Mouse (Mus musculus): ENCODE measurements at regions not wholly inside any gene's neighbourhood (a gene's known extent, or its start where the extent isn't known, plus 50 kb on each side); places are given as distances from the start of the nearest gene placed in this dataset.

DNA sequence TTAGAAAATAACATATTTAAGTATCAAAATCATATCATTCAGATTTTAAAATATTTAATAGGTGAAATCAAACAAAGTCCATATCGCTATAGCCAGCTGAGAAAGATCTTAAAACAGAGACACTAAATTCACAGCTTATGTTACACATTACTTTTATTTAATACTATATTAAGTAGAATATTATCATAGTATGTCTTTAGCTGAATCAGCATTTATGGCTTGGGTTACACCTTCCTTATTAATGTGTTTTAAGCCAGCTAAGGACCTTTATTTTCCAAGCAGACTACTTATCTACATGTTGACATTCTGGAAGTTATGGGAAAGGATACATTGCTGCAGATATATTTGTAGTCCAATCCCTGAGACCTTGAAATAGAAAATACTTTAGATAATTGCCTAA is 684.9 kb upstream of the Adgrl4 start:
- DNase-seq (ENCODE audit: low spot score in 2 of 2), result no peak

DNA sequence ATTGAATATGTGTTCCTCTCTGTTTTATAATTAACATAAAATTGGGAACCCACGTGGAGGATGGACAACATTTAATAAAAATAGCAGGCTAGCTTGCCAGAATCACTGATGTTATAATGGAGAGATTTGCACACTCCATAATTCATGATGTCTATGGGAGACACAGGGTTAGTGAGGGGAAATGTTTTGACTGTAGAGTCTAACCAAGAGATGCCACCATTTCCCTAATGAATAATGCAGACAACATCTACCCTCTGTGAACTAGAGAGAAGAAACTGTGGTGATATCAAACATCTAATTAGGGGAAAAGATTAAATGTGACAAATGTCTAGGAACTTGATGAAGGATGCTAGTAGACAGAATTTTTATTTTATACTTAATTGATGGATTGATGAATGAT is 677.8 kb upstream of the Adgrl4 start:
- DNase-seq (ENCODE audit: low spot score in 2 of 2), result no peak

DNA sequence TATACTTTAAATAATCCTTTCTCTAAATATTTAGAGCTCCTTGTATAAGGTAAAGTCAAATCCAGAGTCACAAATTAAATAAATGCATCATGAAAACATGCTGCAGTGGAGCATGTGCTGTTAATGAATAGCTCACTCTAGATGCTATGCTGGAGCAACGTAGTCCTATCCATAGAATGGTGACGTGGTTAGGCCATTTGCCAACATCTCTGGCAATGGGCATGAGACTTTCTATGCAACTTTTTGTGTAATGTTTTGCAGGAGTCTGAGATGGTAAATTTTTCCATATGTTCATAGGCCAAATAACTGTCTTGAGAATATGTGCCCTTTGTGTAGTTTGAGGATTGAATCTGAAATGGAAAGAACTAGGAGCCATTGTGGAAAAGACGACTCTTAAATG is 653.1 kb upstream of the Adgrl4 start:
- DNase-seq (ENCODE audit: low spot score in 2 of 2), result no peak

DNA sequence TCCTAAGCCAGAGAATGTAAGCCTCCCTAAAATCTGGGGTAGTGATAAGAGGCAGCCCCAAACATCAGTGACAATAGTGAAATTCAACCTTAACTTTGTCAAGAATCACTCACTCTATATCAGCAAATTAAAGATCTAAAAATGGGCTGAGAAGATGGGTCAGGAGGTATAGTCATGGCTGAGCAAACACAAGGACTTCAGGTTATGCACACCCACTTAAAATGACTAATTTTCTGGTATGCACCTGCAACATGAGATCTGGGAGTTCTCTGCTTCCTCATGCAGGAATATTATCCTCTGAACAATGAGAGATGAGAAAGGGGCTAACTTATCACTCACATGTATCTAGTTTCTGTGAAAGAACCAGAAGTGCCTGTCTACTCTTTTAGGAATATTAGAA is 619.9 kb upstream of the Adgrl4 start:
- DNase-seq (ENCODE audit: low spot score in 2 of 2), result no peak

DNA sequence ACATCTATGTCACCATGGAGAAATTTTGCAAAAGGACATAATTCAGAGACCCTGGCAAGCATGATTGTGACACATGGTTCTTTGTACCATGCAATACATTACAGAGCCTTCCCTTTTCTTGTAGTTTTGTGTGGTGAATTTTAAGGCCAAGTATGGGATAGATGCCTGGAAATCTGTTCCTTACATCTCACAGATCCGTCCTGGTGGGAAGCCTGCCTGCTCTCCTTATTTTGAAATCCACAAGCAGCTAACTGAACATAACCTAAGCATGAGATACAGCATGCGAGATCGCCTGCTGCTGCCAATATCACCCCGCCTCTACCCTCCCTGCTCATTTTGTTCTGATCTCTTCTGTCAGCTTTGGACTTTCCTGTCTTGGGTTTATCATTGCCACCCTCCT is 618.3 kb upstream of the Adgrl4 start:
- DNase-seq (ENCODE audit: low spot score in 2 of 2), result peak; percentile 33 to 46

DNA sequence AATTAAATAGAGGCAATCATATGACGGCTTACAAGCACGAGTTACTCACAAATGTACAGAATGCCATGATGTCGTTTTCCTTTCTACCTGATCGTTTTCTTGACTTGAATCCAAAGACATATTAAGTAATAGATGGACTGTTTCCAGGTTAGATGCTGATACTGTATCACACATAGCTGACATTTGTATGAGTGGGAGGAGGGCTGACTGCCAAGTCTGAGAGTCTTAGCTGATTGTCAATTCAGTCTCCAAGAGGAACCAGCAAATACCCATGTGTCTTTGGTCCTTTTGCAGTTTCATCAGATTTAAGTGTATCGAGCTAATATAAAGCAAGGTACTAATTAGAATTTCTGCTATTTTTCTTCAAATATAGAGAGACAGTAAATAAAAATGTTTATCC is 617.6 kb upstream of the Adgrl4 start:
- peak; percentile 51 to 63 for DNase-seq (ENCODE audit: low spot score in 2 of 2)

DNA sequence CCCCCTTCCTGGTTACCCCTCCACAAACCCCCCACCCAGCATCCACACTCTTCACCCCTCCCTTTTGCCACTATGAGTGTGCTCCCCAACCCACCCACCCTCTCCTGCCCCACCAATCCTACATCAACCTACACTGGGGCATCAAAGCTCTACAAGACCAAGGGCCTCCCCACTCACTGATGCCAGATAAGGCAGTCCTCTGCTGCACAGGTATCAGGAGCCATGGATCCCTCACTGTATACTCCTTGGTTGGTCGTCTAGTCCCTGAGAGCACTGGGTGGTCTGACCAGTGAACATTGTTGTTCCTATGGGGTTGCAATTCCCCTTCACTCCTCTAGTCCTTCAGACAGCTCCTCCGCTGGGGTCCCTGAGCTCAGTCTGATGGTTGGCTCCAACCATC is 591.7 kb upstream of the Adgrl4 start:
- DNase-seq (ENCODE audit: low spot score in 2 of 2), result no peak

DNA sequence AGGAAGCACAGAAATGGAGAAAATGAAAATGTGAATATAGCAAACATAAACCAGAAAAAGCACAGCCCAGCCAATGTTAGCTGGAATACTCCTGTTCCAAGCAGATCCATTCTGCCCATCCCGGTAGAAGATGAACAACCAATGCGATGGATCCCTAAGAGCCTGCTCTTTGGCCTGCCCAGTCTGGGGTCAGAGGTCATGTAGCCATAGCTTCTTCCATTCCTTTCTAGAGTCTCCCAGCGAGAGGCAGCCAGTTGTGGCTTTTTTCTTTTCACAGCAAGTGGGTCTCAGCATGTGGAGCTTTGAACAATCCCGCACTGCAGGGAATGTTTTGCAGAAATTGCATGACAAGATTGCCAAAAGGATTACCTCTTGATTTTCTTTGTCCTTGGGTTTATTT is 585.6 kb upstream of the Adgrl4 start:
- DNase-seq (ENCODE audit: low spot score in 2 of 2), result no peak

DNA sequence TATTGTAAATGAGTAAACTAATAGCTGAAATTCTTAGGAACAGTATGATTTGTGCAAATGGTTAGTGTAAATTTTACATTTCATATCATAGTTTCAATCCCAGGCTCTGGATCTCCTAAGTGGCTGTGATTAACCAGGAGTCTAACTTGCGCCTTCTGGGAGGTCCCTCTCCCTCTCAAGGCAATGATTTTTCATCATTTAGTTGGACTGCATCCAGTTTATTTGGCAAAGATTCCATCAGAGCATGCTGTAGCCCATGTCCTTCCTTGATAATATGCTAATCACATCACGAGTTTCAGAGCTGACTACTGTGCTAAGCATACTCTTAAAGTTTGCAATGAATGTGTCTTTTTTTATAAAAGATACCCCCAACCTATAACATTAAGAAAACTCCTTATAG is 541.0 kb upstream of the Adgrl4 start:
- DNase-seq (ENCODE audit: low spot score in 2 of 2), result no peak

DNA sequence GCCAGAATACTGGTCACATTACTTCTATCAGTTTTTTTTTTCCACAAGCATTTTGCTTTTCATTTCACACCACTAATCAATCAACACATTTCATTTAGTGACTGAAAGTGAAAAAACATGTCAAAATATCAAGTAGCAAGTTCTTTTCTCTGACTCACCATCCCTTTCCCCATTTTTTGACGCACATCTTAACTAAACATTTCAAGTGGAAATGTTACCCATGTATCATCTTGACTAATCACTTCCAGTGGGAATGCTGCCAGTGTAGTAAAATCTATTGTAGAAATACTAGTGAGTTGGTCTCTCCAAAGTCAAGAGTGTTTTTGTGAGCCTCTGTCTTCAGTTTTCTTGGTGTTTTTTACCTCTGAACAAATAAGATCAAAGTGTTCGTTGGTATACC is 527.6 kb upstream of the Adgrl4 start:
- DNase-seq (ENCODE audit: low spot score in 2 of 2), result no peak

DNA sequence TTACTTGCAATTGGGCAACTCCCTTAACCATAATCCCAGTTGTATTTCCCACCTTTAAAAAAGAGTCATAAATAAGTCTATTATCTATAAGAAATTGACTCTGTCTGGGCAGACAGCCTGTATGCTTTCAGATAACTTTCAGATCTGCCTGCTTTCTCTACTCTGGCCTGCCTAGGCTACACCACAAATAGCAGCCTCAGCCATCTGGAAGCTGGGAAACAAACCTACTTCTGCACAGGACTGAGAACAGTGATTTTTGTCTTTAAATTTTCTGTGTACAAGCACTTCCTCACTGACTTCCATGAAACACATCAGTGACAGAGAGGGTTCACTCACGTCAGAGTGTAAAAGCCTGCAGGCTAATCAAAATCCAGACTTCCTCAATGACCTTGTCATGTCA is 482.8 kb upstream of the Adgrl4 start:
- DNase-seq (ENCODE audit: low spot score in 2 of 2), result peak; percentile 49 to 55

DNA sequence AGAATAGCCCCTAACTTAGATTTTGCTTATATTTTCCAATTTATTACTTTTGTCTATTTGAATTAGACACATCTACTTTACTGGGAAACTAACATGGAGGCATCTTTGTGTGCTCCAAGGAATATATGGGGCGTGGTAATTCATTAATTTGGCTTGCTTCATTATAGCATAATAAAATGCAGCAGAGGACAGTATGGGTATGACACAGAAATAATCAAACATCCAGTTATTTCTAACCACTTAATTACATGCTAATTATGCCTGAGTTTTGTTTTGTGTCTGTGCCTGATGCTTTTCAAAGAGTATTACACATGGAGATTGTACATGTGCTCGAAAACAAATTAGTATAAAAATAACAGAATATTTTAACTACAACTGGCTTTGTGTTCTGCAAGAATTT is 438.0 kb upstream of the Adgrl4 start:
- no peak for DNase-seq (ENCODE audit: low spot score in 2 of 2)

DNA sequence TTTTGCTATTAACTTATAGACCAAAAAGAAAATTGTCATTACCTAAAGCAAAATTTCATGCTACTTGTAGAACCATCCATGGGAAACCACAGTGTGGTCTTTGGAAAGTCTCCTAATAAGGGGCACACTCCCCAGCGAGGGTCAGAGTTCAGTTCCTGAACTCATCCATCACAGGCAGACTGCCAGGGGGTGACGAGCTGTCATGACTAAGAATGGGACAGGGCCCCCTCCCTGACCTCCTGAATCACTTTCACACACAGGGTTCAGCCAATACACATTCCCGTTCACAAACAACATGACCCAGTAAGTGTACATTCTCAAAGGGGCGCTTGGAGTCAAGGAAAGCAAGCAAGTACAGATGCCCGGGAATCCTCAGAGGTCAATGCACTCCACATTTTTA is 437.5 kb upstream of the Adgrl4 start:
- DNase-seq (ENCODE audit: low spot score in 2 of 2), result peak in 1 of 2 experiments; percentile 15

DNA sequence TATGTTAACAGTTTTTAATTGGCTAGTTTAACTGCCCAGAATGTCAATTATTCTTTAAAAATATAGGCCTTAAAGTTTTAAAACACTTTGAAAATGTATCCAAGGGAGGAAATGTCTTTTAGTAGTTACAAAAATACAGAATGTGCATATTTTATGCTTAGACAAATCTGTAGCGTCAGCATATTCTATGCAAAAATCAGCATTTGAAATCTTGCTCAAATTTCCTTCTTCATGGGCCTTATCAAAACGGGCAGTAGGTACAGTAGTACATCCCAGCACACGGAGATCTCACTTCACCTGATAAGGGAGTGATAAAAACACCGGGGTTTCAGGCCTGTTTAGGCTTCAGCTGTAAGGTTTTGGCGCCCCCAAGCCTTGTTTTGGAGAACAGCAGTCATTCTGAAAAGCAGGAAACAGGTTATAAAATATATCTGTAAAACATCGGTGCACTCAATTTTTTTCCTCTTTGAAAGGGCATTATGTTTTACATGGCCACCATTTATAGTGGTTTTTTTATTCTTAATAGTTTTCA is 435.7 kb upstream of the Adgrl4 start:
- peak; percentile 60 to 78 for DNase-seq (ENCODE audit: low spot score in 2 of 2)

DNA sequence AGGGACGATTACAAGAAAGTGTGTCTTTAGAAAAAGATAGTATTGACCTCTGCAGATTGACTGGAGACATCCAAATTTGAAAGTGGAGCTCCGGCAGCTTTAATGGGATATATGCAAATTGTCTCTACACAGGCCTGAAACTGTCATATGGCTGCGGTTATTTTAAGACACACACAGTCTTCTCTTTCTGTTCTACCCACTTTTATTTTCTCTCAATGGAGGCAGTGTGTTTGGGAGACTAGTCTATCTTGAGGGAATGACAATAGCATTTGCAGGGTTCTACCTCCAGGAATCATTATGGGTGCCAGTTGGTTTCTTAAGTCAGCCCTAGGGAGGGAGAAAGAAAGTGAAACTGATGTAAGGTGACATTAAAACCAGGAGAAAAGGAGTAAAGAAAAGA is 434.2 kb upstream of the Adgrl4 start:
- DNase-seq (ENCODE audit: low spot score in 2 of 2), result peak; percentile 18 to 40

DNA sequence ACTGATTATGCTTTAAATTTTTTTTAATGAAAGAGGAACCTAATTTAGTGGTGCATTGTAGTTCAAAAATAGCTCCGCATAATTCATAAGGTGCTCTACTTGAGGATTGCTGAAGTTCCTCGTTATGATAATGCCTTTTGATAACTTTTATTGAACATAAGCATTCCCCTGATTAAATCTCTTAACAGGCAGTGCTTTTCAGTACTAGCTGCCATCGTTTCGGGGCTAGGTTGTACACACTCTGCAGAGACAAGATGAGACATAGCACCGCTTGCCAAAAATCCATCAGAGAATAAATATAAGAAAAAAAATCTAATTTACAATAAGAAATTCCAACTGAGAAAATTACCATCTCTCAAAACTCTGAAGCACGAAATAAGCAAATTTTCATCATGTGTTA is 433.7 kb upstream of the Adgrl4 start:
- peak in 1 of 2 experiments; percentile 16 for DNase-seq (ENCODE audit: low spot score in 2 of 2)

DNA sequence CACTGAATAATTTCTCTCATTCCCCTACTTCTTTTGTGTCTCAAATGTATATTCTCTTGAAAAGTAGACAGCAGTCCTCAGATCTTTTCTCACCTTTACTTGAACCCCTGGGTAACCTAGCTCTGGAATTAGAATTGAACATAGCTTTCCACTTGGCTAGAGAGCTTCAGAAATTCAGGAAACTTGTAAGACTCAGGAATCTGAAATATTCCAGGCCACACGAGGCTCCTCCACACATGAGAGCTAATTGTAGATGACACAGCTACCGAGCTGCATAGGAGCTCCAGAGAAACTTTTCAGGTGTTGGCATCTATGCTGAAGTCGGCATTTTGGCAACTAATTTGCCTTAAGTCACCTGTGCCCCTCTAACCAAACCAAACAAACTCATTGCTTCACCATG is 417.7 kb upstream of the Adgrl4 start:
- DNase-seq (ENCODE audit: low spot score in 2 of 2), result no peak

DNA sequence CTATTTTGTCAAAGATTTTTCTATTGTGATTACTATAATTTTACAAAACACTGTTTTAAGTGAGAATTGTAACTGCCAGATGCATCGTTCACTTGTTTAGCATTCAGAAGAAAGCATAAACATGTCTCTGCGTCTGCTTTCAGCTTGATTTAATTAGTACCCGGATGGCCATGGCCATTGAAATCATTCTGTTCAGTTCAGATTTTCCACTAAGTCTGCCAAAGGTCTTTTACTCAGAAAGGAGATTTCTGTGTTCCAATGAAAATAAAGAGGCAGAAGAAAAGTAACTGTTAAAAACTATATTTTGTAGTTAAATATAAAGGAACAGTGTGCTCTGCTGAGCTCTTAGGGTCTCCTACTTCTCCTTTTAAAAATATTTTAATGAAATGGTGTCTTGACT is 380.2 kb upstream of the Adgrl4 start:
- DNase-seq (ENCODE audit: low spot score in 2 of 2), result no peak

DNA sequence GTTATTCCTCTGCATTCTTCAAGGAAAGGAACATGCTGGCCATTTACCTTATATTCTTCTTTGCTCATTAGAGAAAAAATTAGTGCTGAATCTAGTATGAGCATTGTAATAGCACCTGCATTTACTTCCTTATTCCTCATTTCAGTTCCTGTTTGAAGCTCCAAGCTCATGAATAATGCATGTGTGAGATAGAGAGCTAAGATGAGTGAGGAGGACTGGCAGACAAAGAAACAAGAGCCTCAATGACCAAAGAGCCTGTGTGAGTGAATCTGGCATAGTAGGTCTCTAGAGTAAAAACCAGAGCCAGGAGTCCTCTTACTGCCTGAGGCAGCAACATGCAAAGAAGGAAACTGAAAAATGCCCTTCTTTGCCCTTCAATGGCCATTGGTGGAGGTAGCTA is 365.4 kb upstream of the Adgrl4 start:
- no peak for DNase-seq (ENCODE audit: low spot score in 2 of 2)

DNA sequence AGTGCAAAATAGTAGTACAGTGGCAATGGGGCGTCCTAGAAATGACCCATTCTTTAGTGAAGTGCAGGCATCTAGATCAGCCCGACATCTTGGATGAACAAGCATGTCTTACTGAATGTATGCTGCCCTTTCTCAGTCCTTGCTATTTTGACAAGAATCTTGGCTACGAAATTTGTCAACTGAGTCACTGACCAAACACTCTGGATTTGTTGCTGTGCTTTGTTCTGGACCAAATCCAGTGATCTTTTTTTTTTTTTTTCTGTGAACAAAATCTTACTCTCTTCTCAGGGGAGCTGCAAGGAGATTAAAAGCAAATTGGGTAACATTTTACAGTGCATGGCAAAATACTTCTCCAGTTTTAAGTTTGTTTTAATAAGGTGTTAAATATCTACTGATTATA is 320.9 kb upstream of the Adgrl4 start:
- no peak for DNase-seq (ENCODE audit: low spot score in 2 of 2)

DNA sequence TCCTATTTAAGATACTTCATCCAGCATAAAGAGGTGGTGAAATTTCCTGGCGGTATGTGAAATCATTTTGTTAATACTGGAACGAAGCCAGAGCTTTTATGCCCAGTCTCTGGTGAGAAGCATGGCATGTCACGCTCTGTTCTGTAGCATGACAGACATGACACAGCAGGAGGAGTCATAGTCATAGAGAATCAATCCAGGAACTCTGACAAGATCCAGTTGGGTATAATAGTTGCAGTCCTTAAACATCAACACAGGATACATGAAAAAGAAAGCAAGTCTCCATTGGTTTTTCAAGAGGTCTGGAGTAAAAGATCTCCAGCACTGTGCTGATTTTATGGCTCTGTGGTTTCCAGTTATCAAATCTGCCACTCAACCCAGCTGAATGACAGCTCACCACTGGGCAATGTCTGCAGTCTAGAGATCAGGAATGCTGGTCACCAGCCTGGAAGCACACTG is 320.1 kb upstream of the Adgrl4 start:
- DNase-seq (ENCODE audit: low spot score in 2 of 2), result no peak

DNA sequence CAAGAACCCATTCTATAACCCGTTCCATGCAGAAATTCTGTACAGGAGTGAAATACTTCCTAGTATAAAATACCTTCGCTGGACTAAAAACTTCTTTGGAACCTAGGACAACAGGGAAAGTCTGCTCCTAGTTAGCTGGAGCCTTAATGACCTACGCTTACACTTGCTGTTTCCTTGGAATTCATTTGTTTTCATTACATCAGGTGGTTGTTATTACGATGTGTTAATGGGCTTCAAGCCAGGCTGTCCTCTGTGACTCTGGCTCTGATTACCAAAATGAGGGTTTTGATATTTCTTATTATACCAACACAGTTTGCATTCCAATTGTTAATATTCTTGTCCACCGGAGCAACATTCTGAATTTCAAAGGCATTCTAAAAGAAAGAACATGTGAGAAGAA is 313.6 kb upstream of the Adgrl4 start:
- DNase-seq (ENCODE audit: low spot score in 2 of 2), result no peak

DNA sequence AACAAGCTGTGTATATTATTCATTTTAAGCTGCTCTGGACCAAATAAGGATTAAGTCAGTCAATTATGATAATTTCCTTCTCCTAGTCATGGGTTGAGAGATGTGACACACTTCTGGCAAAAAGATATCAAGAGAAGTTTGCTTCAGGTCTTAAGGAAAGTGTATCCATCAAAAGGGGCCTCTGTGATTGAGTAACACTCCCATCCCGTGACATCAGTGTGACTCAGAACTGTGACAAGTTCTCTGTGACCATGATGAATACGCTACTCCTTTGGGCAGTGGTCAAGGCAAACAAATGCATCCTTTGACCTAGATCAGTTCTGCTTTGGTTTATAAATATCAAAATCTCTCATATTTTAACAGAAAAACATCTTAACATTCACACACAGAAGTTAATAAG is 290.8 kb upstream of the Adgrl4 start:
- no peak for DNase-seq (ENCODE audit: low spot score in 2 of 2)

DNA sequence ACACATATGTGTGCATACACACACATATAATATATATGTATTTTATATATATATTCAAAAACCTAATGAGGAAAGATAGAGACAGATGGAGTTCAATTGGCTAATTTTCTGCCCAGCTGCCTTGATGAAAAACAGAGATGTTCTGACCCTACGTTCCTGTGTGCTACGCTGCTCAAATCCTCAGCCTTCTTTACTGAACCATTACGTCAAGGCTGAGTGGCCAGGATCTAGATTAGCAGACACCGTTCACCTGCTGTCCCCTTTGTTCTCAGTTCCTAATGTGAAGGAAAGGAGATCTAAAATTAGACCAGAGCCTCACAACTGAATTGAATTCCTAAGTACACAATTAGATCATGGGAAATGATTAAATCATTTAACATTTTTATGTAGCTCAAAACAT is 284.3 kb upstream of the Adgrl4 start:
- no peak for DNase-seq (ENCODE audit: low spot score in 2 of 2)

DNA sequence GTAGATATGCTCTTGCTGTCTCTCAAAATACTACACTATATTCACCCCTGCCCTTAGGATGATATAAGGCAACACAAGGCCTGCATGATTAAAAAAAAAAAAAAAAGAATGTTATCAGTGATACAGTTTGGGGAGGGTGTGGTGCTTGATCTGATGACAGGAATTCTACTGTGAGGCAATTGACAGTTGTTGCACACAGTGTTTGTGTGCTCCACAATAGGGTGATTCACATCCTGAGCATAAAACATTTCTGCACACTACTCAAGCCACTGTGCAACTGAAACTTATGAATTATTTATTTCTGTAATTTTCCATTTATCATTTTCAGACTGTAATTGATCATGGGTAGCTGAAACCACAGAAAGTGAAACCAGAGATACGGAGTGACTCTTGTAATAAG is 277.2 kb upstream of the Adgrl4 start:
- DNase-seq (ENCODE audit: low spot score in 2 of 2), result no peak

Data from right cerebral cortex, postnatal 10 days (tissue).